Mouse (Mus musculus): ENCODE data around the gene Cbwd1. TPM values are rescaled to one million over a fixed set of nuclear protein-coding genes. Genes with fewer than 3 reads are reported as not detected.

Gene Cbwd1
- polyA plus RNA-seq, 1 experiment from 2014 or later, result 24.9 TPM

- 0% methylated on average over 2 of the region's 2 CpGs for whole genome bisulfite sequencing
- H3K36me3 ChIP-seq (ENCODE audit: control insufficient read depth, insufficient read depth, low read length), result no peaks in the 10 kb centered on the region
Observed at GRCm38 (mm10) chr19:24902256-24902655, 59.2 kb downstream of the Cbwd1 start.

GRCm38 (mm10) chr19:24901666-24902065 lies 59.7 kb downstream of the Cbwd1 start:
- ATAC-seq (ENCODE audit: low FRiP score), result no peak
- H3K27me3 ChIP-seq (ENCODE audit: control insufficient read depth, insufficient read depth, low read length), result peaks cover 55% of the 10 kb centered on the region
- peak; percentile 26 for DNase-seq (ENCODE audit: low spot score)
- no peak overlapping the region for H3K4me3 ChIP-seq (ENCODE audit: low read depth, low read length)
- H3K9me3 ChIP-seq (ENCODE audit: control insufficient read depth, low read length), result no peaks in the 10 kb centered on the region
- 10% methylated on average over 3 of the region's 3 CpGs for WGBS
- H3K4me1 ChIP-seq (replicated peaks; ENCODE audit: control insufficient read depth, insufficient read depth, low read length), result peaks cover 7% of the 10 kb centered on the region
- H3K36me3 ChIP-seq (ENCODE audit: control insufficient read depth, insufficient read depth, low read length), result no peaks in the 10 kb centered on the region
- no peak overlapping the region for H3K9ac ChIP-seq (ENCODE audit: low read depth, low read length)
- H3K27ac ChIP-seq (ENCODE audit: low read depth, low read length), result no peak overlapping the region
- no peak overlapping the region for H3K4me2 ChIP-seq (replicated peaks; ENCODE audit: low read depth, low read length)

More at GRCm38 (mm10) chr19:24902256-24902655, 59.2 kb downstream of the Cbwd1 start:
- Histone ChIP-seq H3K9me3 (ENCODE audit: control insufficient read depth, low read length) (no peaks in the 10 kb centered on the region), H3K27me3 (ENCODE audit: control insufficient read depth, insufficient read depth, low read length) (peaks cover 49% of the 10 kb centered on the region), H3K27ac (ENCODE audit: low read depth, low read length) (no peak overlapping the region), H3K4me1 (replicated peaks; ENCODE audit: control insufficient read depth, insufficient read depth, low read length) (peaks cover 7% of the 10 kb centered on the region), H3K4me3 (ENCODE audit: low read depth, low read length) (no peak overlapping the region), H3K9ac (ENCODE audit: low read depth, low read length) (no peak overlapping the region), H3K4me2 (replicated peaks; ENCODE audit: low read depth, low read length) (no peak overlapping the region)
- DNase-seq (ENCODE audit: low spot score) (no peak), ATAC-seq (ENCODE audit: low FRiP score) (no peak)

- H3K9me3 ChIP-seq (ENCODE audit: control insufficient read depth, low read length), result no peaks in the 10 kb centered on the region
- H3K27ac ChIP-seq (ENCODE audit: low read depth, low read length), result no peak within 1 kb of the TSS
- ATAC-seq (ENCODE audit: low FRiP score) (no peak), DNase-seq (ENCODE audit: low spot score) (peak; percentile 63)
- H3K4me2 ChIP-seq (replicated peaks; ENCODE audit: low read depth, low read length), result peak within 1 kb of the TSS; percentile 46
- H3K27me3 ChIP-seq (ENCODE audit: control insufficient read depth, insufficient read depth, low read length), result peaks cover 61% of the 10 kb centered on the region
- H3K36me3 ChIP-seq (ENCODE audit: control insufficient read depth, insufficient read depth, low read length), result no peaks in the 10 kb centered on the region
- H3K4me1 ChIP-seq (replicated peaks; ENCODE audit: control insufficient read depth, insufficient read depth, low read length), result peaks cover 7% of the 10 kb centered on the region
- no peak within 1 kb of the TSS for H3K9ac ChIP-seq (ENCODE audit: low read depth, low read length)
- under 1% methylated on average over 27 of the region's 27 CpGs for WGBS
- peak within 1 kb of the TSS; percentile 26 for H3K4me3 ChIP-seq (ENCODE audit: low read depth, low read length)
Observed at GRCm38 (mm10) chr19:24900581-24901220, 60.7 kb downstream of the Cbwd1 start, which contains the start of gene Foxd4. Foxd4 (minus strand) TSS chr19:24901197.

- peaks cover 61% of the 10 kb centered on the region for H3K27me3 ChIP-seq (ENCODE audit: control insufficient read depth, insufficient read depth, low read length)
- DNase-seq (ENCODE audit: low spot score) (peak; percentile 70), ATAC-seq (ENCODE audit: low FRiP score) (peak; percentile 43)
- H3K4me1 ChIP-seq (replicated peaks; ENCODE audit: control insufficient read depth, insufficient read depth, low read length), result peaks cover 7% of the 10 kb centered on the region
- H3K9me3 ChIP-seq (ENCODE audit: control insufficient read depth, low read length), result no peaks in the 10 kb centered on the region
- no peaks in the 10 kb centered on the region for H3K36me3 ChIP-seq (ENCODE audit: control insufficient read depth, insufficient read depth, low read length)
- under 1% methylated on average over 83 of the region's 84 CpGs for WGBS
- H3K9ac ChIP-seq (ENCODE audit: low read depth, low read length), result no peak overlapping the region
- peak overlapping the region; percentile 26 for H3K4me3 ChIP-seq (ENCODE audit: low read depth, low read length)
- H3K27ac ChIP-seq (ENCODE audit: low read depth, low read length), result no peak overlapping the region
- H3K4me2 ChIP-seq (replicated peaks; ENCODE audit: low read depth, low read length), result peak overlapping the region; percentile 46
Observed at GRCm38 (mm10) chr19:24899578-24900544, 61.5 kb downstream of the Cbwd1 start.

- Histone ChIP-seq H3K27me3 (ENCODE audit: control insufficient read depth, insufficient read depth, low read length) (peaks cover 61% of the 10 kb centered on the region), H3K36me3 (ENCODE audit: control insufficient read depth, insufficient read depth, low read length) (no peaks in the 10 kb centered on the region), H3K9ac (ENCODE audit: low read depth, low read length) (no peak overlapping the region), H3K4me1 (replicated peaks; ENCODE audit: control insufficient read depth, insufficient read depth, low read length) (peaks cover 7% of the 10 kb centered on the region), H3K4me2 (replicated peaks; ENCODE audit: low read depth, low read length) (peak overlapping the region; percentile 46), H3K9me3 (ENCODE audit: control insufficient read depth, low read length) (no peaks in the 10 kb centered on the region), H3K27ac (ENCODE audit: low read depth, low read length) (no peak overlapping the region), H3K4me3 (ENCODE audit: low read depth, low read length) (peak overlapping the region; percentile 26)
- ATAC-seq (ENCODE audit: low FRiP score), result no peak
- 3% methylated on average over 34 of the region's 34 CpGs for WGBS
- DNase-seq (ENCODE audit: low spot score), result peak; percentile 67
Observed at GRCm38 (mm10) chr19:24898737-24899577, 62.5 kb downstream of the Cbwd1 start.

GRCm38 (mm10) chr19:24897896-24898736 lies 63.3 kb downstream of the Cbwd1 start:
- no peaks in the 10 kb centered on the region for H3K9me3 ChIP-seq (ENCODE audit: control insufficient read depth, low read length)
- peak overlapping the region; percentile 4; the same call in 1 of the 2 replicates for H3K4me2 ChIP-seq (replicated peaks; ENCODE audit: low read depth, low read length)
- WGBS, result 2% methylated on average over 20 of the region's 20 CpGs
- no peak overlapping the region for H3K27ac ChIP-seq (ENCODE audit: low read depth, low read length)
- DNase-seq (ENCODE audit: low spot score) (peak; percentile 51), ATAC-seq (ENCODE audit: low FRiP score) (no peak)
- H3K36me3 ChIP-seq (ENCODE audit: control insufficient read depth, insufficient read depth, low read length), result no peaks in the 10 kb centered on the region
- H3K27me3 ChIP-seq (ENCODE audit: control insufficient read depth, insufficient read depth, low read length), result peaks cover 59% of the 10 kb centered on the region
- peaks cover 7% of the 10 kb centered on the region for H3K4me1 ChIP-seq (replicated peaks; ENCODE audit: control insufficient read depth, insufficient read depth, low read length)
- no peak overlapping the region for H3K9ac ChIP-seq (ENCODE audit: low read depth, low read length)
- no peak overlapping the region for H3K4me3 ChIP-seq (ENCODE audit: low read depth, low read length)

- Histone ChIP-seq H3K4me1 (replicated peaks; ENCODE audit: control insufficient read depth, insufficient read depth, low read length) (peaks cover 7% of the 10 kb centered on the region), H3K9me3 (ENCODE audit: control insufficient read depth, low read length) (no peaks in the 10 kb centered on the region), H3K27ac (ENCODE audit: low read depth, low read length) (no peak overlapping the region), H3K27me3 (ENCODE audit: control insufficient read depth, insufficient read depth, low read length) (peaks cover 52% of the 10 kb centered on the region), H3K4me2 (replicated peaks; ENCODE audit: low read depth, low read length) (peak overlapping the region; percentile 4; the same call in 1 of the 2 replicates), H3K36me3 (ENCODE audit: control insufficient read depth, insufficient read depth, low read length) (no peaks in the 10 kb centered on the region), H3K9ac (ENCODE audit: low read depth, low read length) (no peak overlapping the region), H3K4me3 (ENCODE audit: low read depth, low read length) (peak overlapping the region; percentile 20; the same call in 1 of the 2 replicates)
- peak; percentile 62 for DNase-seq (ENCODE audit: low spot score)
- WGBS, result 2% methylated on average over 57 of the region's 57 CpGs
- no peak for ATAC-seq (ENCODE audit: low FRiP score)
Observed at GRCm38 (mm10) chr19:24897006-24897895, 64.2 kb downstream of the Cbwd1 start.

Data from hindbrain, embryonic 11.5 days (tissue).